Mouse (Mus musculus): ENCODE results near the gene Prss38. TPM values are rescaled to one million over a fixed set of nuclear protein-coding genes. Genes with fewer than 3 reads are reported as not detected.
"Not testable (repeated sequence)": the region's sequence is repeated elsewhere in the genome, so short reads cannot be mapped to it uniquely, and the experiment has no call there.

Gene Prss38
- total RNA-seq, 2 experiments from 2014 or later: not detected

DNA sequence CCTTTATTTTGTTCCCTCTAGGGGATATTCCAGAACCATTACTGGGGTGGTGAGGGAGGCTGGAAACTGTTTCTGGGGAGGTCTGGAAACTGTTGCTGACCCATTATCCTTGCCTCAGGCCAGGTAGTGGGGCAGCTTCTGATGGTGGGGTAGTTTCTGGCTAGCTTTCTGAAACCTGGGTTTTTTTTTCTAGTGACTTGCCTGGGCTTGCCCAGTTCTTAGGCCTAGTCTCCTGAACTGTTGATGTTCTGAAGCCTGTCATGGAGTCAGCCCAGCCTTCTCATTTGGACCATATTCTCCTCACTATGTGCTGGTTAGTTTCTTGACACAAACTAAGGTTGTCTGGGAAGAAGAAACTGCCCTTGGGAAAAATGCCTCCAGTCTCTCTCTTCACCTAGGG, 4.1 kb upstream of the Prss38 start:
- no peak for ATAC-seq (replicated peaks; ENCODE audit: low FRiP score, poor library complexity, severe bottlenecking)

DNA sequence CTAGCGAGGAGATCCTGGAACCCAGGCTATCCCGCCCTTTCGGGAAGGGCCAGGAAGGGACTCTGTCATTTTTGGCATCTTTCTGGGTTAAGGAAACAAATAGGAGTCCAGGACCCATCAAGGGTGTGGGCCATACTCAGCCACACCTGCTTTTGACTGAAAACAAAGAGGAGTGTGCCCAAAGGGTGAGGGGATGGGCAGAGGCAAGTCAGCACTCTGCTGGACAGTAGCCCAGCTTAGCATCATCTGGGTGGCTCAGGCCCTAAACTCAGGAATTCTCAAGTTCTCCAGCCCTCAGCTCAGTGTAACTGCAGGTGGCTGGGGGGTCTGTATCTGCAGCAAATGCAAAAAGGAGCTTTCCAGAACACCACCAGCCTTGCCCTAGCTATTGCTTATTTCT, 2.5 kb upstream of the Prss38 start:
- ATAC-seq (replicated peaks; ENCODE audit: low FRiP score, poor library complexity, severe bottlenecking): no peak

DNA sequence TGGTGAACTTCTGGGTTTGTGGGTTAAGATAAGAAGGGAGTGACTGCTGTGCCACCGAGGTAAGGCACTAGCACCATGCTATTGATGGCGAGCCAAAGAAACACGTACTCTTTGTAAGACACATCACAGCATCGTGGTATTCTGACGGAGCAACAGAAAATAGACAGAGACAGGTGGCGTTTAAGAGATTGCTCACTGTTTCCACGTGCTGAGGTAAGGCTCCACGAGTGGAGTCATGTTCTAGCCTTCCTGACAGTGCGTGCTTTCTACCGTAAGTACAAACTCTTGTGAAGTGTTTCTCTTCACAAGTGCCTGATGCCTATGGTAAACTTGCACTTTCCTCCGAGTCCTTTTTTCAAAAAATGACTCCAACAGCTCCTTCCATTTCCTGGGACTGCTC, 5.6 kb downstream of the Prss38 start:
- no peak for ATAC-seq (replicated peaks; ENCODE audit: low FRiP score, poor library complexity, severe bottlenecking)

DNA sequence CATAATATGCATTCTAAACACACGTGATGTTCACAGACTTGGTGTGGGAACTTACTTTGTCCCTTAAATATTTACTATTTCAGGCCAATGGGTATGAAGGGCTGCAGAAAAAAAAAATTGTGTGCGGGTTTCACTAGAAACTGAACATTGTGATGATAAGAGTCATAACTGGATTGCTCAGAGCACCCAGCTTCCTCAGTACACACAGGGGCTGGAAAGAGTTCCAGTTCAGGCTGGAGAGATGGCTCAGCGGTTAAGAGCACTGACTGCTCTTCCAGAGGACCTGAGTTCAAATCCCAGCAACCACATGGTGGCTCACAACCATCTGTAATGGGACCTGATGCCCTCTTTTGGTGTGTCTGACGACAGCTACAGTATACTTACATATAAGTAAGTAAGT, 7.5 kb downstream of the Prss38 start:
- ATAC-seq (replicated peaks; ENCODE audit: low FRiP score, poor library complexity, severe bottlenecking): not testable (repeated sequence)

DNA sequence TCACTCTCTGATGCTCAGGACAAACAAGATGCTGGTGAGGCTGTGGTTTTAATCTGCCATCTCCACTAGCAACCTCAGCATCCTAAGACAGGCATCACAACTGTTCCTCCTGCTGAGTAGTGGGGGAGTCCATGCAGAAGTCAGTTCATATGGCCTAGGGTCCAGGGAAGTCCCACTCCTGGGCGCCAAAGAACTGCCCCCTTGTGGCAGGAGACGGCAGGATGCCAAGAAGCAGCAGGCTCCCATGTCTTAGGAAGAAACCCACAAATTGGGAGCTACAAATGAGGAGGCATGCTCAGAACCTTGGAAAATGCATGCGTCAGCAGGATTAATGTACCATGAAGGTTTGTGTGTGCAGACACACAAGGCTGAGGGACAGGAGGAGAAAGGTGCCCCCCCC, 8.8 kb downstream of the Prss38 start:
- ATAC-seq (replicated peaks; ENCODE audit: low FRiP score, poor library complexity, severe bottlenecking): no peak

DNA sequence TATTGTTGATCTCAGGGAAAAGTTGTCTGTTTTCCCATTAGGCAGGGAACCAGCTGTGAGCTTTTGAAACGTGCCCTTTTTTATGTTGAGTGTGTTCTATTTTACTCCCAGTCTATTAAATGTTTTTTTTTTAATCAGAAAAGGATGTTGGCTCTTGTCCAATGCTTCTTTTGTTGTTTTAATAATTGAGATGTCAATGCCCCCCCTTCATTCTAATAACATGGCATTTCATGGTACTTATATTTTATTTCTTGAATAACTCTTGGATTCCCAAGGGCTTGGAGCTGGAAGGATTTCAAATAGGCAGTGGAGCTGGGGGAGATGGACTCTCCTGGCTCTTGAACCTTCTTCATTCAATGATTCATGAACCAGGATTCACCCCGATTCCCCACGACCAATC, 9.4 kb downstream of the Prss38 start:
- no peak for ATAC-seq (replicated peaks; ENCODE audit: low FRiP score, poor library complexity, severe bottlenecking)

DNA sequence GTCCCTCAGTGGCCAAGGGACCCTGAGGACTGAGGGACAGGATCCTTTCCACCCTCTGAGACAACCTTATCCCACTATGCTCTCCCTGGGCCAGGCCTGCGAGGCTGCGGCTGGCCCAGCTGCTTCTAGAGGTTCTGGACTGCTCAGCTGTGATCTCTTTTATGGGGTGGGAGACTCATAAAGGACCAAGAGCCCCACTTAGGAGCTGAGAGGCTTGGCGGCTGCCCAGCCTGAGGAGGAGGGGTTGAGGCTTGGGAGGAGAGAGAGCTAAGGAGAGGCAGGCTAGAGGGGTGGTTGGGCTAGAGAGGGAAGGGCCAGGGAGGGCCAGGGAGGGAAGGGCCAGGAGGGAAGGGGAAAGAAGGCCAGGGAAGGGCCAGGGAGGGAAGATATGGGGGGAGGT, 11.0 kb downstream of the Prss38 start:
- ATAC-seq (replicated peaks; ENCODE audit: low FRiP score, poor library complexity, severe bottlenecking): no peak

DNA sequence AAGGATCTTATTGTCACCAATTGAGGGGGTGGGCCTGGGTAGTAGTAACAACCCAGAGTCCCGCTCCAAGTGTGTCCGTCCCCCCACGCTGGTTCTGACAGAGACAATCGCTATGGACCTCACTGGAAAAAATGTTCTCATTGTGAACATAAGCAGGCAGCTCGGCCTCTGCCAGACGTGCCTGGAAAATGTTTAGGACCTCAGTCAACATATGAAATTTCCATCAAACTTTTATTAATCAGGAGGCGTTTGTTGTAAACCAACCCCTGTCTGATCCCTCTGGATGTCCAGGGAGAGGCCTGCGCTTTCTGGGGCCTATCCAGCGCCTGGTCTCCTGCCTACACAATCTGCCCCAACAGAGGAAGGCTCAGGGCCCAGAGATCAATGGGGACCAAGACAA, 11.4 kb downstream of the Prss38 start:
- ATAC-seq (replicated peaks; ENCODE audit: low FRiP score, poor library complexity, severe bottlenecking): no peak

DNA sequence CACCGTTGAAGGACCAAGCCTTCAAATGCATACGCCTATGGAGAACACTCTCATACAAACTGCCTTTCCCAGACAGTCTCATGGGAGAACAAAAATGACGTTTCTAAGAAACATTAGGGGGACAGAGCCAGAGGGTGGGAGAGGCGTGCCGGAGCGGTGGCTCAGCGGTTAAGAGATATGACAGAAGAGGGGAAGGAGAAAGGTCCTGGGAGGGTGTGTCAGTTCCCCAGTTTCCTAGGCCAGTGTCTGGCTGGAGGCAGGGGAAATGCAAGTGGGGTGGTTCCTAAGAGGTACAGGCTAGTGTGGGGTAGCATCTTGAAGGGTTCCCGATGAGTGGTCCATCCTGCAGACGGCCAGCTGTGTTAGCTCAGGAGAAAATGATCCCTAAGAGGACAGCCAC, 14.2 kb downstream of the Prss38 start:
- ATAC-seq (replicated peaks; ENCODE audit: low FRiP score, poor library complexity, severe bottlenecking): no peak

DNA sequence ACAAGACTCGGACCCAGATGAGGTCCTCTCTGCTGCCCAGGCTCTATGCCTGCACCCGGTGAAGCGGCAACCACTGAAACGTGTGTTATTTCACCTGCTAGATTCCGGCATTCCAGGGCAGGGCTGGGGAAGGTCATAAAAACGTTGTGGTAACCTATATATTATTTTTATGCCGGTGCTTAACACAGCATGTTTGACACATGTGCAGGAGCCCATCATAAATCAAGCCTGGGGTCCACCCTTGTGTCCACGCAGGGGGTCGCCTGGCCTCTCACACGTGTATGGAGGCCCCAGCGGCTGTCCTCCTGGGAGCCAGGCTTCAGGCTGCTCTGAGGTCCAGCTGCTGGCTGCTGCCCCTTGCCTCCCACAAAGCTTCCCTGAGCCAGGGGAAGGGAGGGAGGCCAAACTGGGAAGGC, 18.6 kb downstream of the Prss38 start:
- no peak for ATAC-seq (replicated peaks; ENCODE audit: low FRiP score, poor library complexity, severe bottlenecking)

DNA sequence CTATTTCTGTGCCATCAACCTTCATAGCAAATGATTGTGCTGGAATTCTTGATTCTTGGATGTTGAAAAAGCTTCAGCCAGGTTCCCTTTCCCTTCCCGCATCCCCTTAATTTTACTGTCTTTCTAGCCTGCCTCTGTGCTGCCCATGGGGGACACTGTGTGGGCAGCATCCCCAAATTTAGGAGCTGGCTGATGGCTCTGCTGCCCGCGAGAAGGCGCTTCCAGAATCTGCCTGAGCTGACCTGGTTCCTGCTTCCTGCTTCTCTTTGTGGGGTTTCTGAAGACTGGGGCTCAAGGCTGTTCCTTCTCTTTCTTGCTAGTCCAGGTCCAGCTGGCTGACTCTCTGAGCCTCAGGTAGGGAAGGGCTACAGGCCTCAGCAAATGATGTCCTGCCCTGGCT, 20.7 kb downstream of the Prss38 start:
- no peak for ATAC-seq (replicated peaks; ENCODE audit: low FRiP score, poor library complexity, severe bottlenecking)

DNA sequence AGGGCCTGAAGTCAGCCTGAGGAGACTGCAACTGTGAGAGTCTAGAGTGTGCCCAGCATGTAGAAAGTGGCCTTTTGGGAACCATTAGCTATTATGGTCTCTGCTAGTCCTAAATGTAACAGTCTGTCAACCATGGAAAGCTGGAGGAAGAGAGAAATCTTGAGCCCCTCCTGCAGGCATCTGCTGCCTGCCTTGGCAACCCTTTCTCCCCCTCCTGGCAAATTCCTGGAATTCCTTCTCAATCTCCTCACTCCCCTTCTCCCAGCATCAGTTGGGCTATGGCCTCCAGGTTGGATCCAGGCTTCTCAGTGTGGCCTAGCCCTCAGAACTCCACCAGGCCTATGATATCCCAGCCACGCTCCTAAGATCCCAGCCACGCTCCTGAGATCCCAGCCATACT, 25.1 kb downstream of the Prss38 start:
- ATAC-seq (replicated peaks; ENCODE audit: low FRiP score, poor library complexity, severe bottlenecking): no peak

DNA sequence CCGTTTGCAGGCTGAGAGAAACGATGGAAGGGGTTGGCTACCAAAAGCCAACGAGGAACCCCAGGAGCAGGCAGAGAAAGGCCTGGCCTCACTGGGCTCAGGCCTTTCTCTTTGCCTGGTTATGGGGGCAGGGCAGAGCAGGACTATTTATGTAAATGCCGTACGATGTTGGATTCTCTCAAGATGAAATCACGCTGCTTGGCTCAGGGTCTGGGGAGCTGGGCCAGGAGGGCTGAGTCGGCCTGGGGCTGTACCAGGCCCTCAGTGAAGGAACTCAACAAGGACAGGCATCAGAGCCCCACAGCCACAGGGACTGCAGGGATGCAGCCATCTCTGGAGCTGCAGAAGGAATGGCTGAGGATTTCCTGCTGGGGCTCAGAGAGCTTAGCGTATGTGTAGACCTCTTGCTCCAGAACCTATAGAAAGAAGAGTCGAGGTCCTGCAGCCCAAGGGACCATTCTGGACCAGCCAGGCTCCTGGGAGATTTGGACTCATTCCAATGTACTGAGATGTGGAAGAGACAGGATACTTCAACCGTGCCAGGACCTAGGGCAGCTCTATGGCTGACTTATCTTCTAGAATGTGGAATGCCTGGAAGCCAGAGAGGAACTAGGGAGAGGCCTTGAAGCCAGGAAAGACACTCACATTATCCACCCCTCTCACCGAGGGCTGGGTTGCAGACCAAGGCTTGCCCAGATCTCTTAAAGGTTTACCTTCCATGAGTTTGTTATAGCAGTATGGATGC, 29.1 kb downstream of the Prss38 start:
- no peak for ATAC-seq (replicated peaks; ENCODE audit: low FRiP score, poor library complexity, severe bottlenecking)

DNA sequence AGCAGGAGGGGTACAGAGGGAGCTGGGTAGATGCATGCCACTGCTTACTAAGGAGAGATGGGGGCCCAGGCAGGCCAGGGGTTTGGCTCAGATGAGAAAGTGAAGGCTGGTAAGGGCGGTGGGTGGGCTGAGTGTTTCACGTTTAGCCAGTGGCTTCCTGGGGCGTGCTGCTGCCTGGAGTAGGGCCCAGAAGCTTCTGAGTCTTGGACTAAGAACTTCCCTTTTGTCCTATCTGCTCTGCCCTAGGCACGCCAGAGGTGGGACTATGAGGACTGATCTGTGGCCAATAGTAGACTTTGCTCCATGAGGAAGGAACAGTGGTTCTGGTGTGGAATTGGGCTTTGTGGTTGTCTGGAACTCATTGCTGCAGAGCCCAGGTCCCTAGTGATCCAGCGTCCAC, 32.5 kb downstream of the Prss38 start:
- ATAC-seq (replicated peaks; ENCODE audit: low FRiP score, poor library complexity, severe bottlenecking): no peak

DNA sequence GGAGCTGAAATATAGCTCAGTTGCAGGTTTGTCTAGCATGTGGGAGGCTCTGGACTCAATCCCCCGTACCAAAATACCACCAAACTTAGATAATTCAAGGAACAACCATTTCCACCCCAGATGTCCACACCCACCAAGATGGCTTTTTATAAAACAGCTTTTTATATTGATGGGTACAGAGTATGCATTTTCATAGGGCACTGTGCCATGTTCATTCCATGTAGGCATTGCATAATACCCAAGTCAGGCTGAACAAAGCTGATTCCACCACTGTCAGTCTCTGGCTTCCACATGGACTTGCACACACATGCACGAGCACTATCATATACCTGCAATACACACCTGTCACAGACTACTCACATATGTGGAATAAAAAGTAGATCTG, 36.7 kb downstream of the Prss38 start:
- ATAC-seq (replicated peaks; ENCODE audit: low FRiP score, poor library complexity, severe bottlenecking): no peak

DNA sequence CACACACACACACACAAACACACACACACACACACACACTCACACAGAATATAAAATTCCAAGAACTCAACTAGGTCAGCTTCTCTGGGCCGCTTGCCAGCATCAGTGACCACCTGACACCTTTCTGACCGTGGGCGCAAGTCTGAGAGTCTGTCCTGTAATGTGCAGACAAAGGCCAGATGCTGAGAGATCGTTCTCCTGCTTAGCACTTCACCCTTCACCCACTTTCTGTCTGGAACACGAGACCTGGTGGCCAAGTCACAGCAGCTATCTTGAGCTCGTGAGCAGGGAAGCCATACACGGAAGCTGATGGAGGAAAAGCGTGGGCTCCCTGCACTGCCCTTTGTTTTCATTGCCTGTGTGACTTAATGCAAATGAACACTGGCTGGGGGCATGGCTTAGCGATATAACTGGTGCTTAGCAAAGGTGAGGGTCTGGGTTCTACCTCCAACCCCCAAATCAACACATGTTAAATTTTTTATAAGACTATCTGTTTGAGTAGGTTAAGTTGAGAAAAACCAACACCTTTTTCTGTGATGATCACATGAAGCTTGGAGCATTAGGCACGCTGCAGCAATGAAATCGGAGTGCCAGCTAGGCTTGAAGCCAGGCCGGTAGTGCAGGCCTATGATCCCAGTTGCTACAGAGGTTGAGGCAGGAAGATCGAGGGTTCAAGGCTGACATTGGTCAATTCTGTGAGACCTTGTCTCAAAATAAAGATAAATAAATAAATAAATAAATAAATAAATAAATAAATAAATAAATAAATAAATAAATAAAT, 37.3 kb downstream of the Prss38 start:
- ATAC-seq (replicated peaks; ENCODE audit: low FRiP score, poor library complexity, severe bottlenecking): no peak

DNA sequence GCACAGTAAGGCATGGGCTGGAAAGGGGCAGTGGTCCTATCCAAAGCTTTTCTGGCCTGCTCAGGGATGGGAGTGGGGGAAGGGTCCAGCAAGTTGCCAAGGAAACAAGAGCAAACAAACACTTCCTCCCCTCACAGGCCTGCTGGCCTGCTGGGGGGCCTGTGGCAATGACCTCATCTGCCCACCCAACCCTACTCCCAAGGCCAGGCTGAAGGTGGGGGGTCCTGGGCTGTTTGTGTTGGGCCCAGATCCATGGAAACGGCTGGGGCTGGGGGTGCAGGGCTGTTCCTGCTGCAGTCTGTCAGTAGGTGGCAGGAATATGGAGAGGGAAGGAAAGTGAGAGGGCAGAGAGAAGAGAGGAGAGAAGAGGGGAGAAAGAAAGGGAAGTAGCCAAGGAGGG, 39.1 kb downstream of the Prss38 start:
- no peak for ATAC-seq (replicated peaks; ENCODE audit: low FRiP score, poor library complexity, severe bottlenecking)

DNA sequence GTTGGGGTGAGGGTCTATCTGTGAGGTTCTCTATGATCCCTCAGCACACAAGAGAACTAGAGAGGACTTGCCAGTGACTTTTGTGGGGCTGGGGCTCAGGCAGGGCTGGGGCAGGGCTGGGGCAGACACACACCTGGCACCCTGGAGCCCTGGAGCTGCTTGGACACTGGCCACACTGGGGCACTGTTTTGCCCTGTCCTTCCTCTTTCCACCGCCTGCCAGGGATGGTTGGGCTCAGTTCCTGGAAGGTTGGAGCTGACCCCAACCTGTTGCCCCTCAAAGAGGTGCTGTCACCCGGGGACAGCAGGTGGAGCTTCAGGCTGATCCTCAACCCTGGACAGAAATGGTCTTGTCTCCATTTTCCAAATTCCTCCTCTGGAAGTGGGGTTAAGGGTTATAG, 39.5 kb downstream of the Prss38 start:
- no peak for ATAC-seq (replicated peaks; ENCODE audit: low FRiP score, poor library complexity, severe bottlenecking)

DNA sequence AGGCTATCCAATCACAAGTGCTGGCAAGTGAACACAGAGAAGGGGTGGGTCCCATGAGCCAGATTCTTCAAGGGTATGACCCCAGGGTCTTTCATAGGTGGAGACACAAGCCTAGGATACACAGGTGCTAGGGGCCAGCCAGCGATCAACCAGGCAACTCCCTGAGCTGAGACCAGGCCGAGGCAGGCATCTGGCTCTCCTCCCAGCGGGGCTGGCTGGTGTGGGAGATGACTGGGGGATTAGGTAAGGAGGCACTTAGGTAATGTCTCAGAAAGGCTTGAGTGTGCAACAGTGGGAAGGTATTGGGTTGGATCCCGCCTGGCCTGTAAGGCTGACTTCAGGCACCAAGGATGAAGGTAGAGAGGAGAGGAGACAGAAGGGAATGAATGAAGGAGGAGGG, 40.3 kb downstream of the Prss38 start:
- no peak for ATAC-seq (replicated peaks; ENCODE audit: low FRiP score, poor library complexity, severe bottlenecking)

DNA sequence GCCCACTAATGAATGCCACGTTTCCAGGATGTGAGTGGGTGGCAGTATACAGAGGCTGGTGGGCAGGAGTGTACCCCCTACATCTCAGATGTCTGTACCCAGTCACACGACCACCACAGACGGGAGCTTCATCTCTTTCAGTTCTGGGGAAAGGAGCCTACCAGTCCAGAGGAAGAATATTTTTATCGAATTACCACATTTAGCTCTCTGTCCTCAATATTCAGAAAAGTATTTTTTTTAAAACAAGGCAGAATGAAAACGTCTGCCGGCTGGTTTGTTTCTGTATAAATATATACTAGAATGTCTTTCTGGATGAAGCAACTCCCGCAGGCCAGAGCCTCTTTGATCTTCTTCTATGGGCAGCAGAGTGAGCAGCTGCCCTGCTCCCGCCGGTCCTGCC, 42.5 kb downstream of the Prss38 start:
- no peak for ATAC-seq (replicated peaks; ENCODE audit: low FRiP score, poor library complexity, severe bottlenecking)

DNA sequence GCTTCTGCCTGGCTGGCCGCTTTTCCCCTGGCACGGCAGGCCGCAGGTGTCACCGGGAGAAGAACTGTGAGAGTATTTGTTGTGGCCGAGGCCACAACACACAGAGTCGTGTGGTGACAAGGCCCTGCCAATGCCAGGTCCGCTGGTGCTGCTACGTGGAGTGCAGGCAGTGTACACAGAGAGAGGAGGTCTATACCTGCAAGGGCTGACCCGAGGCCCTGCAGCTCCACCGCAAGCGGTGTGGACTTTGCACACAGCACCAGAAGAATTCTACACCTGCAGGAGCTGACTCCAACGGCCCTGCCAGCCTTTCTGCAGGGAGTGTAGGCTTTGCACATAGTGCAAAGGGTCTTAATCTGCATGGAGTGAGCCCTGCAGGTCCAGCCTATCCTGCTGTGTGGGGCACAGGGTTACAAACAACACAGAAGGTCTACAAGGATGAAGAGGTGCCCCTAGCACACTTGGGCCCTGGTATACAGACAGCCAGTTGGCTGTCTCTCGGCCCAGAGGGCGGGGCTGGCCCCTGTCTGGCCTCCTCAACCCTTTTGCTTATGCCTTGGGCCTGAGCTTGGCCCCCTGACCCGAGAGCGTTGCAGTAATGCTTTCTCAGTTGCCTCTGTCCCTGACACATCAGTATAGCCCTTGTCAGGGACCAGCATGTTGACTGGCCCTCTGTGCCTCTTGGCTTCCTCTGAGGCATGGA, 44.1 kb downstream of the Prss38 start:
- ATAC-seq (replicated peaks; ENCODE audit: low FRiP score, poor library complexity, severe bottlenecking): no peak
